Mouse (Mus musculus) brown adipose tissue, adult 24 weeks (tissue): ENCODE data around the gene Obp2a. TPM values are rescaled to one million over a fixed set of nuclear protein-coding genes. Genes with fewer than 3 reads are reported as not detected.
"Not testable (repeated sequence)": the region's sequence is repeated elsewhere in the genome, so short reads cannot be mapped to it uniquely, and the experiment has no call there.

Experiments used
- H3K27ac ChIP-seq: fragments of 200-500 bp; replicated peaks from 2 replicates; pipeline ENCODE4 v1.5.1; 2012; ENCODE audit warnings: low read depth, mild to moderate bottlenecking, low read length
- H3K4me1 ChIP-seq: fragments of 200-500 bp; 2 replicates; pipeline ENCODE4 v1.6.1; 2012; ENCODE audit warnings: low read length, mixed read lengths; ENCODE audit not compliant: control insufficient read depth, insufficient read depth, insufficient read length
- H3K4me3 ChIP-seq: fragments of 200-500 bp; 2 replicates; pipeline ENCODE4 v1.5.1; 2012; ENCODE audit warnings: low read depth, mild to moderate bottlenecking, low read length, moderate library complexity; ENCODE audit not compliant: insufficient read depth
- polyA plus RNA-seq: library from polyadenylated mRNA; stranded (reverse); fragments of >200 nt; gene quantifications from 2 replicates; pipeline ENCODE4 v1.2.4, GENCODE M21; 2012; ENCODE audit not compliant: missing spikeins, insufficient read depth, insufficient read length

Gene Obp2a
- not detected in 2 replicates for polyA plus RNA-seq

- not testable (repeated sequence) for H3K27ac ChIP-seq, H3K4me1 ChIP-seq, H3K4me3 ChIP-seq
These were observed at the start of gene Obp2a for GRCm38 (mm10) chr2:25699743-25700142. TSS of gene Obp2a (plus strand) at chr2:25700043.

DNA sequence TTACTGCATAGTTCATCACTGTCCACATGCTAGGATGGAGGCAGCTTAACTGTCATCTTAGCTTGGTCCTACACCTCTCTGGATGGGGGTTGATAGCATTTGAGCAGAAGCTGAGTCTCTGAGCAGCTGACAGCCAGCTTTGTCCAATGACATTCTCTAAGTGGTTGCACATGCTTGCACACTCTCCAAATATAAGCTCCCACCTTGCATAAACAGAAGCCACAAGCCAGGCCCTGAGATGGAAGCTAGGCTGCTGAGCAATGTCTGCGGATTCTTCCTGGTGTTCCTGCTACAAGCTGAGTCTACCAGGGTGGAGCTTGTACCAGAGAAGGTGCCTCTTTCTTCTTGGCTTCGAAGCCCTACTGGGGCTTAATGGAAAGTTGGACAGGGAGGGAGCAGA, 46.9 kb upstream of the Obp2a start, which contains the start of gene Lcn8:
TSS of gene Lcn8 (plus strand) at position 219 of the 400 bp plus-strand sequence.
- Histone ChIP-seq H3K4me1 (no peaks in the 10 kb centered on the region), H3K4me3 (no peak within 1 kb of the TSS), H3K27ac (no peak within 1 kb of the TSS)

- Histone ChIP-seq H3K4me1 (no peaks in the 10 kb centered on the region), H3K27ac (no peak overlapping the region), H3K4me3 (no peak overlapping the region)
These were observed 45.3 kb upstream of the Obp2a start for GRCm38 (mm10) chr2:25654502-25654901.

DNA sequence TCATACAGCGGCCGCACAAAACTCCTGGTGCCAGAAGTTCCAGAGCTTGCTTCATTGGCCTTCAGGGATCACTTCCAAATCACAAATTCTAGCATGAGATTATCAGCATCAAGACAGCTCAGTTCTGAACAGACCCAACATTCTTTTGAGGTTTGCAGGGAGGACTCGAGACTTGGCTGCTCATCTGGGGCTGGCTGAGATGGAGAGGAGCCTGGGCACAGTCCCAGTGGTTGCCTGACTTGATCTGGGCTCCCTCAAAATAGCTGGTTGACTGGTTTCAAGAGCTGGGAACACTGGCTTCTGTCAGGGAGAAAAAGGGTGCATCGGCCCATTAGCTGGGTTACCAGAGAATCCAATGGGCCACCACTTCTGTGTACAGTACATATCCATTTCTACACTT, 43.2 kb upstream of the Obp2a start:
- no peak overlapping the region for H3K4me3 ChIP-seq
- no peak overlapping the region for H3K27ac ChIP-seq

DNA sequence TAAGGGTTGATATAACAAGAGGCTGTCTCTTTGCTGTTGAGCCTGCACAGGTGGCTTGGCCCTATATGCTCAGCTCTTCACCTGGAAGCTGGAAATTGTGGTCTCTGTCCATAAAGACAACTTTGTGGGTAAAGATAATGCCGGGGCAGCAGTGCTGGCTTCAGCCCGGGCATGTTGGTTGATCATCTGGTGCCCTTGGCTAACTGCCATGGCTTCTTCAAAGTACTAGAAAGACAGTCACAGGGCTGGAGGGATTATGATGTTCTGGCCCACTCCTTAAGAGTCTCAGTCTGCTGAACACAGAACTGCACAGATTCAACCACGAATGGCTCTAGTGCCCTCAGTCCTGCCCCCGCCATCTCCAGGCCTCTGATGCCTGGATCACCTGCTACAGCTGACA, 42.6 kb upstream of the Obp2a start:
- Histone ChIP-seq H3K27ac (no peak overlapping the region), H3K4me3 (no peak overlapping the region)

More for the DNA sequence above, 43.2 kb upstream of the Obp2a start:
- no peaks in the 10 kb centered on the region for H3K4me1 ChIP-seq

GRCm38 (mm10) chr2:25657652-25658051, 42.2 kb upstream of the Obp2a start, which contains the start of gene Lcn5:
TSS of gene Lcn5 (plus strand) at chr2:25657952.
- H3K4me1 ChIP-seq, result no peaks in the 10 kb centered on the region
- no peak within 1 kb of the TSS for H3K4me3 ChIP-seq
- no peak within 1 kb of the TSS for H3K27ac ChIP-seq

More for the DNA sequence above, 42.6 kb upstream of the Obp2a start:
- no peaks in the 10 kb centered on the region for H3K4me1 ChIP-seq

GRCm38 (mm10) chr2:25660279-25660678, 39.6 kb upstream of the Obp2a start:
- Histone ChIP-seq H3K4me3 (no peak overlapping the region), H3K4me1 (no peaks in the 10 kb centered on the region), H3K27ac (no peak overlapping the region)

DNA sequence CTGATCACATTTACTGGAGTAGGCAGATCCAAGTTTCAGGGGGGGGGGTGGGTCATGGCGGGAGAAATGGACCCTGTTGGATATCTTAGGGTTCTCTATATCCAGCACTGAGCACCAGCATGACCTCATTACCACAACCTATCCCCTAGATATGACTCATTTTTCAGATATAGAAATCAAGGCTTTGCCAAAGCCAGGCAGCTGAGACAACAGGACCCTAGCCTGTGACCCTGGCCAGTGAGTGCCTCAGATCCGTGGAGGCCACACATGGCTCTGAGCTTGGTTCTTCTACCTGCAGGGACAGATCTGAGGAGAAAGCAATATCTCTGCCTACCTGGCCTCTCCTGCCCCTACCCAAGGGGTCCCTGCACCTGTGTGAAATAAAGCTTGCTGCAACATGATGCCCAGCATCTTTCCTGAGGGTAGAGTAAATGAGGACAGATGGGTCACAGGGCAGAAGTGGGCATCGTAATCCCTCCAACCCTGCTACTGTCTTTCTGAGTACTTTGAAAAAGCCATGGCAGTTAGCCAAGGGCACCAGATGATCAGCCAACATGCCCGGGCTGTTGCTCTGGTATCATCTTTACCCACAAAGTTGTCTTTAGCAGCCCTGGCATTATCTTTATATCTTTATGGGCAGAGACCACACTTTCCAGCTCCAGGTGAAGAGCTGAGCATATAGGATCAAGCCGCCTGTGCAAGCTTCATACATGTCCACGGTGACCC, 38.4 kb upstream of the Obp2a start:
- no peaks in the 10 kb centered on the region for H3K4me1 ChIP-seq
- no peak overlapping the region for H3K4me3 ChIP-seq
- H3K27ac ChIP-seq, result no peak overlapping the region

DNA sequence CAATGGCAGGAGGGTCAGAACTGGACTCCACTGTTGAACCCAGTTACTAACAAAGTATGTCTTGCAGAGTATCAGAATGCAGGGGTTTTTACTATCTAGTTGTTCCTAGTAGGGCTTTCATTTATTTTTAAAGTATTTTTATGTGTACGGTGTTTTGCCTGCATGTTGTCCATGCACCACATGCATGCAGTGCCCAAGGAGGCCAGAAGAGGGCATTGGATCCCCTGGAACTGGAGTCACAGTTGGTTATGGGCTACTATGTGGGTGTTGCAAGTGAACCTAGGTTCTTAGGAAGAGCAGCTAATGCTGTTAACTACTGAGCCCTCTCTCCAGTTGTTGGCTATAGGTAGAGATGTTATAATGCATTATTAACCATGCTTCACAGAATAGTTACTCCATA, 36.3 kb upstream of the Obp2a start:
- Histone ChIP-seq H3K4me3 (no peak overlapping the region), H3K4me1 (no peaks in the 10 kb centered on the region), H3K27ac (no peak overlapping the region)

GRCm38 (mm10) chr2:25664125-25664524, 35.7 kb upstream of the Obp2a start:
- H3K27ac ChIP-seq, result no peak overlapping the region
- no peak overlapping the region for H3K4me3 ChIP-seq
- H3K4me1 ChIP-seq, result no peaks in the 10 kb centered on the region

GRCm38 (mm10) chr2:25666516-25666915, 33.3 kb upstream of the Obp2a start:
- H3K27ac ChIP-seq, result no peak overlapping the region
- no peaks in the 10 kb centered on the region for H3K4me1 ChIP-seq

GRCm38 (mm10) chr2:25676486-25676885, 23.4 kb upstream of the Obp2a start, which contains the start of gene Lcn6:
TSS of gene Lcn6 (plus strand) at chr2:25676786.
- H3K4me1 ChIP-seq, result no peaks in the 10 kb centered on the region
- no peak within 1 kb of the TSS for H3K4me3 ChIP-seq
- H3K27ac ChIP-seq, result no peak within 1 kb of the TSS

More at GRCm38 (mm10) chr2:25666516-25666915, 33.3 kb upstream of the Obp2a start:
- no peak overlapping the region for H3K4me3 ChIP-seq

GRCm38 (mm10) chr2:25679559-25679958, 20.3 kb upstream of the Obp2a start:
- Histone ChIP-seq H3K4me3 (no peak overlapping the region), H3K4me1 (no peaks in the 10 kb centered on the region), H3K27ac (no peak overlapping the region)

DNA sequence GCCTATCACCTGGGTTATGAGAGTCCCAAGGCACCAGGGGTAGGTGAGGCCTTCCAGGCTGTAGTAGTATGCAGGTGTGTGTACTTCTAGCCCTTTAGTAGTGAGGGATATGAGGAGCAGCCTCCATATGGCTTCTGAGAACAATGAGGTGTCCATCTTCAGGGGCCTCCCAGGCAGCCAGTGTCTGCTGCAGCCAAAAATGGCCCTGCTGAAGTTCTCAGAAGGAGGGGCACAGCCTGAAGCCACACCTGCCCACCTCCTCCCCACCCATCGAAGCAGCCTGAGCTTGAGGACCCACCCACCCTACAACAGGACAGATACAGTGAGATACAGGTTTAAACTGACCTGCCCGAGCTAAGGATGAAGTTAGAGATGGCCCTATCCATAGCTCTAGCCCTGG, 17.4 kb upstream of the Obp2a start, which contains the start of gene Lcn10:
TSS of gene Lcn10 (plus strand) at position 301 of the 400 bp plus-strand sequence.
- Histone ChIP-seq H3K4me1 (no peaks in the 10 kb centered on the region), H3K27ac (no peak within 1 kb of the TSS), H3K4me3 (no peak within 1 kb of the TSS)

- Histone ChIP-seq H3K27ac (no peak overlapping the region), H3K4me3 (no peak overlapping the region), H3K4me1 (no peaks in the 10 kb centered on the region)
These were observed 12.9 kb upstream of the Obp2a start for GRCm38 (mm10) chr2:25686941-25687340.

- Histone ChIP-seq H3K27ac (no peak overlapping the region), H3K4me3 (no peak overlapping the region), H3K4me1 (no peaks in the 10 kb centered on the region)
These were observed 5.2 kb upstream of the Obp2a start for GRCm38 (mm10) chr2:25694605-25695004.
